Mouse (Mus musculus) bone marrow, adult 2 months (tissue): ENCODE data around the gene Thra. TPM values are rescaled to one million over a fixed set of nuclear protein-coding genes. Genes with fewer than 3 reads are reported as not detected.

Experiments
- H3K27ac ChIP-seq: fragments of 200-500 bp; 2 replicates; pipeline ENCODE4 v1.5.1; 2012; ENCODE audit warnings: low read depth, mild to moderate bottlenecking, control low read depth, inconsistent platforms, low read length; ENCODE audit not compliant: control insufficient read depth, poor library complexity, insufficient read depth
- H3K4me1 ChIP-seq: fragments of 200-500 bp; 2 replicates; pipeline ENCODE4 v1.6.1; 2011; ENCODE audit warnings: low read length; ENCODE audit not compliant: control insufficient read depth, insufficient read depth
- H3K4me3 ChIP-seq: fragments of 200-500 bp; replicated peaks from 2 replicates; pipeline ENCODE3; 2011; ENCODE audit warnings: mild to moderate bottlenecking, low read depth, low read length, control low read depth; ENCODE audit not compliant: control insufficient read depth
- CTCF ChIP-seq: fragments of 200-500 bp; IDR thresholded peaks from 2 replicates; pipeline ENCODE4 v1.5.1; 2011; ENCODE audit warnings: low read length, control low read depth; ENCODE audit not compliant: control insufficient read depth, insufficient read depth
- POLR2A ChIP-seq: fragments of 200-500 bp; IDR thresholded peaks from 2 replicates; pipeline ENCODE4 v1.6.1; 2011; ENCODE audit warnings: low read depth, mild to moderate bottlenecking, control low read depth, low read length, borderline replicate concordance; ENCODE audit not compliant: control insufficient read depth
- WGBS: fragments of 180-500 bp; shearing (Covaris S2); methylation state at CpG from one replicate; pipeline ENCODE4 v1.1.7; 2018; 5-methylcytosine and 5-hydroxymethylcytosine counted together
- polyA plus RNA-seq: library from polyadenylated mRNA; stranded (reverse); fragments of >200 nt; gene quantifications from 2 replicates; pipeline ENCODE4 v1.2.4, GENCODE M21; 2011; ENCODE audit warnings: low replicate concordance; ENCODE audit not compliant: missing spikeins, insufficient read depth, insufficient read length

Gene Thra
- polyA plus RNA-seq, 1 experiment: 35.4 TPM

- Histone ChIP-seq H3K27ac (peak overlapping the region; percentile 98), H3K4me3 (peak overlapping the region; percentile 93), H3K4me1 (peaks cover 3% of the 10 kb centered on the region; the same call in 1 of the 2 replicates)
- WGBS: under 1% methylated on average over 72 of the region's 74 CpGs
- TF ChIP-seq CTCF: no peak
- TF ChIP-seq POLR2A: peak; percentile 24; the same call in 1 of the 2 replicates
Measured at GRCm38 (mm10) chr11:98795714-98796514, 55.5 kb downstream of the Thra start.

- no peak for TF ChIP-seq POLR2A
- no peak for TF ChIP-seq CTCF
- peaks cover 3% of the 10 kb centered on the region; the same call in 1 of the 2 replicates for H3K4me1 ChIP-seq
- WGBS: 2% methylated on average over 23 of the region's 23 CpGs
- H3K4me3 ChIP-seq: peak overlapping the region; percentile 93
- peak overlapping the region; percentile 98 for H3K27ac ChIP-seq
Measured at GRCm38 (mm10) chr11:98796515-98797216, 56.2 kb downstream of the Thra start.

DNA sequence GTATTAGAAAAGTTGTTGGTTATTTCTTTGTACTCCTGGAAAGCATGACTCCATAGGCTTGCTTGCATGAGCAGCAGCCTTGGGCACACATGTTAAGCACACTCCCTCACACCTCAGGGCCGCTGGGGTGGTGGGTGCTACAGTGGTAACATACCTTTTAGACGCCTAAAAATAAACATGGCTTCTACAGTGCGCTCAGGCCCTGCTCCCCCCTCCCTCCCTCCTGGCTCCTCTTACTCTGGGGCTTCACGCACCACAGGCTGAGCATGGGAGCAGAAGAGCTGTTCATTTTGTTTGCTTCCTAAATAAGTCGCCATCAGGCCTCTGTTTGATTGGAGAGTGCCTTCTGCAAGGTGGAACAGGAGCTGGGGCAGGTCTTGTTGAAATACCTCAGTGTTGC is 56.9 kb downstream of the Thra start:
- Histone ChIP-seq H3K27ac (peak overlapping the region; percentile 1; the same call in 1 of the 2 replicates), H3K4me1 (peaks cover 3% of the 10 kb centered on the region; the same call in 1 of the 2 replicates), H3K4me3 (peak overlapping the region; percentile 32)
- 6% methylated on average over 5 of the region's 5 CpGs for WGBS
- no peak for TF ChIP-seq CTCF
- no peak for TF ChIP-seq POLR2A

- TF ChIP-seq POLR2A: no peak
- TF ChIP-seq CTCF: no peak
- H3K27ac ChIP-seq: no peak overlapping the region
- peak overlapping the region; percentile 32 for H3K4me3 ChIP-seq
- peaks cover 3% of the 10 kb centered on the region; the same call in 1 of the 2 replicates for H3K4me1 ChIP-seq
- WGBS: 59% methylated on average over 4 of the region's 4 CpGs
Measured at GRCm38 (mm10) chr11:98797909-98798308, 57.5 kb downstream of the Thra start.

DNA sequence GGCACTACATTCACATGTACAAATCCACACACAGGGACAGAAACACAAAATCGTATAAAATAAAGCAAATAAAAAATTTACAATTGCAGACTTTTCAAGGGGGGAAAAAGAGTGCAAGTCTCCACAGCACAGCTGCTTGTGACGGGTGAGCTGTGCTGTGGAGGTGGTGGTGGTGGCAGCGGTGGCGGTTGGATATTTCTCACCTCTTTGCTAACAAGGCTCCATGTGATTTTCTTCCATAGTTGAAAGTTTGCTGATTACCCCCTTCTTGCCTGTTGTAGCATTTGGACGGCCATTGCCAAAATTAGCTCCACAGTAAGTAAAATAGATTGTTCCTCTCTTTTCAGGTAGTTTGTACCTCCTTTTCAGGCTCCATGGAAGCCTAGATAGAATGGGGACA is 64.2 kb downstream of the Thra start, which contains the start of gene Casc3:
Gene Casc3, plus strand, starts transcription at position 301 of the 400 bp plus-strand sequence.
- H3K4me3 ChIP-seq: no peak within 1 kb of the TSS
- TF ChIP-seq POLR2A: no peak
- no peak for TF ChIP-seq CTCF
- H3K27ac ChIP-seq: no peak within 1 kb of the TSS
- 91% methylated on average over 5 of the region's 5 CpGs for WGBS
- no peaks in the 10 kb centered on the region for H3K4me1 ChIP-seq

DNA sequence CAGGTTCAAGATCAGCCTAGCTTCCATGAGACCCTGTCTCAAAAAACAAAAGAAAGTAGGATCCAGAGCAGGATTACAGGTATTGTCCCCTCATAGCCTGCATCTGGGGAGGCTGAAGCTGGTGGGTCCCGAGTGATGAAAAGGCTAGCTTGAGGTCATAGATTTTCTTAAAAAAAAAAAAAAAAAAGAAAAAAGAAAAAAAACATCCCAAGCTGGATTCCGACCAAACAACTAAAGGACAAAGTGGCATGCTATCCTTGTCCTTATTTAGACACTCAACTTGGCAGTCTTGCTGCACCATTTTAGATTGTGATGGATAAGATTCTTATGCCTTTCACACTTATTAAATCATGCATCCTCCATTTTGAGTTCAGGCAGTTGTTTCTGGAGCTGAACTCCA is 68.0 kb downstream of the Thra start:
- no peak overlapping the region for H3K27ac ChIP-seq
- WGBS: 81% methylated on average over 2 of the region's 2 CpGs
- TF ChIP-seq CTCF (no peak), POLR2A (no peak)
- H3K4me1 ChIP-seq: no peaks in the 10 kb centered on the region
- H3K4me3 ChIP-seq: no peak overlapping the region

DNA sequence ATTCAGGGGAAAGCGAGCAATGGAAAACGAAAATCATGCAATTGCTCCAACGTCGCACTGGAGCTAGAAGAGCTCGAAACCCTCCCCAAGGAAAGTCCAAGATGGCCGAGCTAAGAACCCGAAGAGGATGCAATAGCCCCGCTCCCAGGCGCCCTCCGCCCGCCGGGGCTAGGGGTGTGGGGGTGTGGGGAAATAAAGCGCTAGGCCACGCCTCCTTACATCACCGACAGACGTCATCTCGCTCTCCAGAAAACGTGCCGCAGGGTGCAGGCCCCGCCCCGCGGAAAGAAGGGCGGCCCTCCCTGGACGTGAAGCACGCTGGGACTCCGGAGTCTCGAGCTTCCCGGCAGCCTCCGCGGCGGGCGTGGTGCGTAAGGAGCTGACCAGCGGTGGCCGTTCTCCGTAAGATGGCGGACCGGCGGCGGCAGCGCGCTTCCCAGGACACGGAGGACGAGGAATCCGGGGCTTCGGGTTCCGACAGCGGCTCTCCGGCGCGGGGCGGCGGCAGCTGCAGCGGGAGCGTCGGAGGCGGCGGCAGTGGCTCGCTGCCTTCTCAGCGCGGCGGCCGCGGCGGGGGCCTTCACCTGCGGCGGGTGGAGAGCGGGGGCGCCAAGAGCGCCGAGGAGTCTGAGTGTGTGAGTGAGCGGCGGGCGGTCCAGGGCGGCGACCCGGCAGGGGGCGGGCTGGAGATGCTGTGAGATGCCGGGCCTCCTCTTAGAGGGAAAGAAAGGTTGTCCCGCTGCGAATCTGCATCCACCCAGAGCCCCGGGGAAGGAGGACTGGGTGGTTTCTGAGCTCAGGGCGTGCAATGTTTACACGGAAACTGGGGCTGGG is 69.2 kb downstream of the Thra start:
- peak overlapping the region; percentile 80 for H3K4me3 ChIP-seq
- under 1% methylated on average over 84 of the region's 84 CpGs for WGBS
- H3K4me1 ChIP-seq: no peaks in the 10 kb centered on the region
- peak; percentile 15; the same call in 1 of the 2 replicates for TF ChIP-seq CTCF
- TF ChIP-seq POLR2A: peak; percentile 94
- peak overlapping the region; percentile 97 for H3K27ac ChIP-seq
